ENCODE assay signal across 24 mouse cellular contexts in genomic region chr12:21353681-21354080, GRCm38 (mm10).
"Had no signal": no experiment of that assay in that cellular context is flagged by ENCODE, and none has a peak within 500 bp of the region (broad histone marks: within the 10 kb centered on the region; RNA-seq: fewer than 3 reads in every experiment).

No protein-coding gene starts in this region.

- ATAC-seq: forebrain, embryonic 16.5 days; hindbrain, postnatal 0 days; intestine, embryonic 16.5 days had no signal

- H3K9me3 ChIP-seq: heart, embryonic 10.5 days; hindbrain, embryonic 13.5 days; hindbrain, embryonic 15.5 days; kidney, embryonic 15.5 days; limb, embryonic 10.5 days; limb, embryonic 12.5 days had no signal

- H3K27me3 ChIP-seq: heart, embryonic 12.5 days; hindbrain, embryonic 13.5 days; hindbrain, embryonic 15.5 days; kidney, embryonic 15.5 days; limb, embryonic 12.5 days had no signal

- H3K4me2 ChIP-seq: heart, embryonic 12.5 days; hindbrain, embryonic 13.5 days; hindbrain, embryonic 15.5 days; kidney, embryonic 15.5 days; limb, embryonic 12.5 days had no signal

- H3K27ac ChIP-seq: gastrocnemius, adult 2 months; heart, embryonic 10.5 days; hindbrain, embryonic 13.5 days; hindbrain, embryonic 15.5 days; hindbrain, postnatal 0 days; kidney, embryonic 15.5 days; kidney, postnatal 0 days; left cerebral cortex, adult 2 months; limb, embryonic 10.5 days; limb, embryonic 12.5 days had no signal

- H3K4me1 ChIP-seq: heart, embryonic 10.5 days; heart, embryonic 12.5 days; hindbrain, embryonic 13.5 days; hindbrain, embryonic 15.5 days; kidney, embryonic 15.5 days; limb, embryonic 10.5 days; limb, embryonic 12.5 days had no signal

- H3K4me3 ChIP-seq: gastrocnemius, adult 2 months; heart, embryonic 10.5 days; heart, embryonic 12.5 days; hindbrain, embryonic 13.5 days; hindbrain, embryonic 15.5 days; kidney, embryonic 15.5 days; left cerebral cortex, adult 2 months; limb, embryonic 10.5 days; limb, embryonic 12.5 days had no signal

- H3K9ac ChIP-seq: heart, embryonic 12.5 days; hindbrain, embryonic 13.5 days; hindbrain, embryonic 15.5 days; kidney, embryonic 15.5 days; limb, embryonic 12.5 days had no signal

- DNase-seq: gastrocnemius, adult 2 months; gastrocnemius, postnatal 10 days; gastrocnemius, postnatal 25 days; heart, adult 18-20 months; heart, postnatal 10 days; heart, postnatal 36 days; kidney, adult 11 months; kidney, adult 2 months; kidney, adult 9 months; kidney, postnatal 14 days; kidney, postnatal 36 days; layer of hippocampus, adult 9-11 months had no signal
